Mouse (Mus musculus) kidney, postnatal 10 days (tissue): Measurements from ENCODE around the gene Pcyox1.

Experiments
- DNase-seq: peaks from one replicate; pipeline ENCODE4 v3.0.0; 2021; ENCODE audit warnings: mixed read lengths

The Pcyox1 gene

DNA sequence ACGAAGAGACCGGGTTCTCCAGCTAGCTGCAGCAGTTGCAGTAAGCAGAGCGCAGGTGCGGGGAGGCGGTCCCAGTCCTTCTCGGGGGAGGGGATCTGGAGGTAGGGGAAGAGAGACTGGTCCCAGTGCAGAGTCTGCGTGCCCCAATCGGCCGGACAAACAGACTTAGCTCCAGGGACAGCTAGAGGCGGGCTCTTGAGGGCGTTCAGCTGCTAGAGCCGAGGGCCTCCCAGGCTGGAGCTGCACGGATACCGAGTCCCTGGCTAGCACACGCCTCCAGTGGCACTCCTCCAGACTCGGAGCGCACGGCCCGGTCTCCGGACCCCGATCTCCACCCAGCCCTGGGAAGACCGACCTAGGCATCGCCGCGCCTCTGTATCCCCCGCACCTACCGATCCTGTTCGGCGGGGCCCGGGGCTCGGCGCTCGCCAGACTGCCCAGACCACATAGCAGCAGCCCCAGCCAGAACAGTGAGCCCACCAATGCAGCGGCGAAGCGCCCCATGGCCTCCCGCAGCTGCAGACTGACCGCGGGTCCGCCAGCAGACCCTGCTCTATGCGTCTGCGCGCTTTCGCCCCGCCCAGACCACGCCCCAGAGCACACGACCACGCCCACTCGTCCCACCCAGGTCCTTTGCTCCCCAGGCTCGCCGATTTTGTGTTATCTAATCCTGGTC is at the start of gene Pcyox1:
Pcyox1 (minus strand) TSS at position 574 of the 676 bp plus-strand sequence.
- DNase-seq, result peak; percentile 94

DNA sequence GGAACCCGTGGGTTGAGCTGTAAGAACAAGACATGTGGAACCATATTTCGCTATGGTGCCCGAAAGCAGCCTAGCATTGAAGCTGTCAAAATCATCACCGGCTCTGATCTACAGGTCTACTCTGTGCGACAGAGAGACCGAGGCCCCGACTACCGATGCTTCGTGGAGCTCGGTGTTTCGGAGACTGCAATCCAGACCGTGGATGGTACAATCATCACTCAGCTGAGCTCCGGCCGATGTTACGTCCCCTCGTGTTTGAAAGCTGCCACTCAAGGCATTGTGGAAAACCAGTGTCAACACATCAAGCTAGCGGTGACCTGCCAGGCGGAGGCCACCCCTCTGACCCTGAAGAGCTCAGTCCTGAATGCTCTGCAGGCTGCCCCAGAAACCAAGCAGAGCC is 48.6 kb upstream of the Pcyox1 start:
- DNase-seq, result no peak

DNA sequence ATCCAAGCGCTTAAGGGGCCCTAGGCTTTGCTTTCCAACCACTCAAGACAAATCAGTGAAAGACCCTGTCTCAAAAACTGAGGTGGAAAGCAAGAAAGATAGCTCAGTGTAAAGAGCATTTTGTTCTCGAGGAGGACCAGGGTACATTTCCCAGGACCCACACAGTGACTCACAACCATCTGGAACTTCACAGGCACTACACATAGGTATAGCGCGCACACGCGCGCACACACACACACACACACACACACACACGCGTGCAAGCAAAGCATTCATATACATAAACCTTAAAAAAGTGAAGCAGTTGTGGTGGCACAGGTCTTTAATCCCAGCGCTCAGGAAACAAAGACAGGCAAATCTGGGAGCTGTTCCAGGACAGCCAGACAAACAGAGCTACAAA is 44.6 kb upstream of the Pcyox1 start:
- no peak for DNase-seq

DNA sequence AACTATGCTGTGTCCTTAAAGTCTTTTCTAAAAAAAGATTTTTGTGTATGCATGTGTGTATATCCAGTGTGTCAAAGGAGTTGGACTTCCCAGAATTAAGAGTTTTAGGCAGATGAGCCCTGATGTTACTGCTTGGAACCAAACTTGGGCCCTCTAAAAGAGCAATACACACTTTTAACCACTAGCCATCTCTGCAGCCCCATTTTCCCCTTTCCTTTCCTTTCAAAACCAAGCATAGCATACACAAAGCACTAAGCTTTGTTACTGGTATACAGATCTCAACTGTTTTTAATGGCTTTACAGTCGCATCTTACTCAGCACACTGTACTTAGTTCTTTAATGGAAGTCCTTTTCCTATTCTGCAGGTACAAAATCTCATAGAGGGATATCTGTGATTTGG is 42.6 kb upstream of the Pcyox1 start:
- DNase-seq, result no peak

DNA sequence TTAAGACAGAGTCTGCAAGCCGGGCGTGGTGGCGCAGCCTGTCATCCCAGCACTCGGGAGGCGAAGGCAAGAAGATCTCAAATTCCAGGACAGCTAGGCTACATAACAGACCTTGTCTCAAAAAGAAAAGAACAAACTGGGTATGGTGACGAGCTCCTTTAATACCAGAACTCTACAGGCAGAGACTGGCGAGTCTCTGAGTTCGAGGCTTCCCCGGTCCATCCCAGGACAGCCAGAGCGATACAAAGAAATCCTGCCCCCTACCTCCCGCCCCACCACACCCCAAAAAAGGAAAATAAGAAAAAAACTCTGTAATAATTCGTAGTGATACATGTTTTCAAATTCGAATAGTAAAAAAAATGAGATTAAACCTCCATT is 42.2 kb upstream of the Pcyox1 start:
- no peak for DNase-seq

DNA sequence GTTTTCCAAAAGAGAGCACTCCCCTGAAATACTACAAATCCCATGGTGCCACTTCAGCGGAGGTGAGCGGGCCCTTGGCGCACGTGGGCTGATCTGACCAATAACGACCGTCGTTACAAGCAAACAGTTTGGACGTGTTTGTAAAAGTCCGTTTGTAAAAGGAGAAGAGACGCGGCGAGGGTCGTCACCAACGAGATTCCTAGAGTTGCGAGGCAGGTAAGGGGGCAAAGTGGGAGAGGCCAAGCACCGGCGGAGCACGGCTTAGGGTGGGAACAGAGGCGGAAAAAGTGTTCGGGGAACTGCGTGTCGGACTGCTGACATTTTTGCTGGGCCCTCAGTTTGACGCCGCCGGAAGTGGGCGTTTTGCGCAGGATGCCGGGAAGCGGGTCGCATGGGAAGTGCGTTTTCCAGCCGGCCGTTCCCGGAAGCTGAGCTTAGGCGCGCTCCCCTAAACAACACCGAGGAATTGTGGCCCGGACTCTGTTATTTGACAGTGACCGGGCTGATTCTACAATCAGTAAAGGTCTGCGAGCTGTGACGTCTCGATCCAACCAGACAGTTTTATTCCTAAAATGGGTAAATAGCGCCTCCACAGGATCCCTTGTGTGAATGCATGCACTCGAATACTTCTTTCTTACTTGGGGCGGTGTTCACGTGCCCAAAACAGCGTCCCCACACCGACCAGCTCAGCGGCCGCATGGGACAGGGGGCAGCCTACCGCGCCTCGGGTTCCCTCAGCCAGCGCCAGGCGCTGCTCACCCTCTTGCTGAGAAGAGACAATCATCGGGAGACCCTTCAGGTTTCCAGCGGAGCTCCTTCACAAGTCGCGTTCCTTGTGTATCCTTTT is 41.5 kb upstream of the Pcyox1 start, which contains the start of gene C87436:
C87436 (plus strand) TSS at position 103 of the 847 bp plus-strand sequence.
- peak; percentile 97 for DNase-seq

DNA sequence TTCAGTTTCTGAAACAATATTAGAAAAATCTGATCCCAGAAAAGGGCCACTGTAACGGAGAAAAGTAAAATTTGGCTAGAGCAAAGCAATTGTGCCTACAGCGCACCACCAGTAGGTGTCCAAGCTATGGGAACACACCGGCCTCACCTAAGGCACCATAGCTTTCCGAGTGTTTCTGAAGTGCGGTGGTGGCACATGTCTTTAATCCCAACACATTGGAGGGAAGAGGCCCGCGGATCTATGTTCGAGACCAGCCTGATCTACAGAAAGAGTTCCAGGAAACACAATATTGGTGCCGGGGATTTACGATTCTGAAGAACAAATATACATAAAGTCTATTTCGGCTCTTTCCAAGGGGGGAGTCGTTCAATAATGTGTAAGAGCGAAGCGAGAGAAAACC is 40.8 kb upstream of the Pcyox1 start:
- DNase-seq, result peak; percentile 70

DNA sequence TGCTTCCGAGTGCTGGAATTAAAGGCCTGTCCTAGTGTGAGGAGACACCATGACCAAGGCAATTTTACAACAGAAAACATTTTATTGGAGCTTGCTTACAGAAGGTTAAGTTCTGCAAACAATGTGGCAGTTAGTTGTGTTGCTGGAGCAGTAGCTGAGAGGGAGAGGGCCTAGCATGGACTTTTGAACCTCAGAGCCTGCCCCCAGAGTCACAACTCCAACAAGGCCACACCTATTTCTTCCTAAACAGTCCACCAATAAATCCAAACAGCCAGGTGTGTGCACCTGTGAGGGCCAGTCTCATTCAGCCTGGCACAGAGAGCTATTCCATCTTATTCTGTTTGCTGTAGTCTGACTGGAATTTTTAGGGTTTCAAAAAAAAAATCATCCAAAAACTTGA is 36.7 kb upstream of the Pcyox1 start:
- DNase-seq, result no peak

DNA sequence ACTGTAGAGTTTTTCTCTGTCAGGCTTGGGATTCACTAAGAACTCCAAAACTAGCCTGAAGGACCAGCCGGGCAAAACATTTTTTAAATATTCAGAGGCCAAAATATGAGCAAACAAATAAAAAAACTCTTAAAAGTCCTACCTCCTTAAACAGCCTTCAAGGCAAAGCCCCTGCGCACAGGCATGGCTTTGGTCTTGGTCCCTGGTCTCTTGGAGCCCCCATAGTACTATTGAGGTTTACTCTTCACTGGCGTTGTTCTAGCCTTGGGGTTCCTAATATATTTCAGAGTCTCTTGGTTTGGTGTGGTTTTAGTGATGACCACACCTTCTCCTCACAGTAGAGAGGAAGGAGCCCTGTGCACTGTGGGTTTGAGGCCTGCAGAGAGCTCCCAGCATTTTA is 34.6 kb upstream of the Pcyox1 start:
- DNase-seq, result no peak

DNA sequence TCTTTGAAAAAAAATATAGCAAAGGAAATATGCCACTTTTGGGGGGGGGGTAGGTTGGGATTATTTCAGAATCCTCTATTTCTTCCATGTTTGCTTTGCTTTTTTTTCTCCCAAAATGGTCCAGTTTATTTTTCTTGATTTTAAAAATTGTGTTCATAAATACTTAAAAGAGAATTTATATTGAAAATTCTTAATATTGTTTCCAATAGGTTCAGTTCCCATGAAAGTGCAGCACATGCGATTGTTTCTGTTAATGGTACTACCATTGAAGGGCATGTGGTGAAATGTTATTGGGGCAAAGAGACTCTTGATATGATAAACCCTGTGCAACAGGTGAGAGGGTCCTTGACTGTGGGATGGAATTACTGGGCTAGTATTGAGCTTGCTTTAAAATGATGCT is 29.4 kb upstream of the Pcyox1 start, which contains the start of gene Gm44790:
Gm44790 (plus strand) TSS at position 301 of the 400 bp plus-strand sequence.
- no peak for DNase-seq

DNA sequence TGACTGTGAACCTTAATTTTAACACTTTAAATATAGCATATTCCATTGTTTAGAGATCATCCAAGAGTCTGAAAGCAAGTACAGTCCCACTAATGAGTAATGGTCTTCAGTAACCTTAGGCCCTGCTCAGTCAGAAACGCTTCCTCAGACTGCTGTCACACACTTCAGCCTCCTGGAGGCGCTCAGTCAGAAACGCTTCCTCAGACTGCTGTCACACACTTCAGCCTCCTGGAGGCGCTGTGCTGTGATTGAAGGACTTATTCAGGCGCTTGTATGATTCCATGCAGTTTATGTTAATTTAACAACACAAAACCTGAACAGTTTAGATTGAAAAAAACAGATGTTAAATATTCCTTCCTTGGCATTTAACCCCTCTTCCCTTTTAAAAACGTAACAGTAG is 23.5 kb upstream of the Pcyox1 start:
- DNase-seq, result no peak

DNA sequence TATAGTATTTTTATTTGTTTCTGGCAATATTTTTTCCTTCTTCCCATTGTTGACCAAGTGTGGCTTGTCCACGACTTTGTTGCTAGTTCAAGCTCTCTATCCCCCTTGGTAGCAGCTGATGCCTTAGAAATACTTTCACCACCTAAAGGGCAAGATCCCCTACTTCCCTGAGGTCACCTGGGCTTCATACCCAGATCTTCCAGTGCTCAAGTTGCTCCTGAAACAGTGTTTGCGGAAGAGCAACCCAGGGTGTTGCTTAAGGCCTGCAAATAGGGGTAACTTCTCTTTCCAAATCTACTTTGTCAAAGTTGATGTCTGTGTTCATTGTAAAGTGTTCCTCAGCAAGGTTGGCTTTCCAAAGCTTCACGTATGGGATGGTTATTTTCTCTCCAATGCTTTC is 22.3 kb upstream of the Pcyox1 start:
- no peak for DNase-seq

DNA sequence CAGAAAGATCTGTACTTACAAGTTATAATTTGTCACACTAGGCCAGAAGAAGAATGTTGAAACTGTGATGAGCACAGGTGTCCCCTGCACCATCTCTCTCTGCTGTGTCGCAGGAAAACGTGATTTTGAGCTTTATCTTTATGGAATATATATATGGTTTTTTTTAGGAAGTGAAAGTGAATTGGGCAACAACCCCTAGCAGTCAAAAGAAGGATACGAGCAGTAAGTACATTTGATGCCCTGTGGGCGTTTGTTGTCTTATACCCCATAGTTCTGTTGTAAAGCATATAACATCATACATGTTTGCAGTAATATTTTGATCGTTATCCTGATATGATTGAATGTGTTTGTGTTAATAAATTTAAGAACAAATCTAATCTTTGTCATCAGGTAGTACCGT is 21.8 kb upstream of the Pcyox1 start:
- no peak for DNase-seq

DNA sequence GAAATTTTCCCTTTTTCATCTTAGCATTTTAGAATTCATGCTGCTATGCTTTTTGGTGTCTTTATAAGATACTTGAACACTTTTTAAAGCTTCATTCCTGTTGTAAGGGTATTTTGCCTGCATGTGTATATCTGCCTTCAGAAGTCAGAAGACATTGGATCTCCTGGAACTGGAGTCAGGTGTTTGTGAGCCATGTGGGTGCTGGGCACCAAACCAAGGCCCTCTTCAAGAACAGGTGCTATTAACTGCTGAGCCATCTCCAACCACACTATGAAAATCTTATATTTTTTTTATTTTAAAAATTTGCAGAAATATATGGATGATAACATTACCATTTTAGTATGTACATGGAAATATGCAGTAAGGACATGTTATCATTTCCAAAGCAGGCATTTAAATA is 9.4 kb upstream of the Pcyox1 start:
- DNase-seq, result no peak

DNA sequence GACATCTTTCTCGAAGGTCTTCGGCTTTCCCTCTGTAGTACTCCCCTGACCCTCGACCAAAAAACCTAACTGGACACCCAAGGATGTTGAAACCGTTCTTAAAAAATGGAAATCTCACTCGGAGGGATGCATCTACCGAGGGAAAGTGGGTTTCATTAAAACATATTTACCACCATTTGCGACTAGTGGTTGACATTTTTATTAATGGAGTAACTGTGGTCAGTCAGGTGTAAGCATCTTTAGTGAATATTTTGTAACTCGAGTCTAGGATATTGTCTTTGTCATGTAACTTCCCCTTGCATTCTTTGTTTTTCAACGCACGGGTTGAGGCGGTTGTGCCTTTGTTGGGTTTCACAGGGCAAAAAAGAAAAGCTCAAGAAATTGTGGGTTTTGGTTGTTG is 8.0 kb upstream of the Pcyox1 start:
- no peak for DNase-seq

DNA sequence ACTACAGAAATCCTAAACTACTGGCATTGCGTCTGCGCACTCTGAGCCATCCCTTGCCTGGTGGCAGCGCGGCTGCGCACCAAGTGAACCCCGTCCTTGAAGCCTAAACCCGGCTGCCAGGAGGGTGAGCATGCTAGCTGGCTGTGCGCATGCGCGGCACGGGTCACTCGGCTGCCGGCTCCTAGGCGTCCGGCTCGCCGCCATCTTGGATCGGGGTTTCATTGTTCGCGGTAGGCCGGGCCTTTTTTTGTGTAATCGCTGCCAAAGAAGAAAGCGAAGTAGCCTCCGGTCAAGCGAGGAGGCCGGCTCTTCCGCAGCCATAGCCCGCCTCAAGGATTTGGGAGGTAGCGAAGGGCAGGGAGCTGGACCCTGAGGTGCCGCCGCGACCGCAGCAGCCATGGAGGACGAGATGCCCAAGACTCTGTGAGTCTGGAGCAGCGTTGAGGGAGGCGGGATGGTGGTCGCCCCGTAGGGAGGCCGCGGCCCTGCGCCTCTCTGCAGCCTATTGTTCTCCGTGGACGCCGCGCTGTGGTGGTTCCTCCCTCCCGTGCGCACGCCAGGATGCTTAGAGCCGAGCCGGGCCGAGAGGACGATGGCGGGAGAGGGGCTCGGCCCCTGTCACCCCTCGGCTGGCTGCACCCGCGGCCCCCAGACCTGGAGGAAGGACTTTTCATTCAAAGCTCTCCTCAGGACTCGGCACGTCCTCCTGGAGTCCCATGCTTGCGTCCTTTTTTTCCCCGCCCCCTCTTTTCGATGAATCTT is 7.3 kb upstream of the Pcyox1 start, which contains the start of gene Tia1:
Tia1 (plus strand) TSS at position 120 of the 762 bp plus-strand sequence.
- DNase-seq, result peak; percentile 98

DNA sequence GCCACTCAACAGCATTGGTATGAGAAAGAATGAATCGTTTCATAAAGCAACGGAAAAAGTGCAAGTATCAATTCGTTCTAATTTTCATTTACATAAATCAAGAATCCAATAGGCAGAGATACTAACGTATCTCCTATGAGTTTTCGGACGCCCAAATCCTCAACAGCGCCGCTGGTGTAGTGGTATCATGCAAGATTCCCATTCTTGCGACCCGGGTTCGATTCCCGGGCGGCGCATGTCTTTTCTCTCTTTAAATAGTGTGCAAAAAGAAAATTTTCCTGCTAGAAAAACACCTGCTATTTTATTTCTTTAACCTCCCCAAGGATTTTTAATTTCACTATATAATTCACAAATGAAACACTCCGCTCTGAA is 6.8 kb upstream of the Pcyox1 start:
- DNase-seq, result peak; percentile 91

DNA sequence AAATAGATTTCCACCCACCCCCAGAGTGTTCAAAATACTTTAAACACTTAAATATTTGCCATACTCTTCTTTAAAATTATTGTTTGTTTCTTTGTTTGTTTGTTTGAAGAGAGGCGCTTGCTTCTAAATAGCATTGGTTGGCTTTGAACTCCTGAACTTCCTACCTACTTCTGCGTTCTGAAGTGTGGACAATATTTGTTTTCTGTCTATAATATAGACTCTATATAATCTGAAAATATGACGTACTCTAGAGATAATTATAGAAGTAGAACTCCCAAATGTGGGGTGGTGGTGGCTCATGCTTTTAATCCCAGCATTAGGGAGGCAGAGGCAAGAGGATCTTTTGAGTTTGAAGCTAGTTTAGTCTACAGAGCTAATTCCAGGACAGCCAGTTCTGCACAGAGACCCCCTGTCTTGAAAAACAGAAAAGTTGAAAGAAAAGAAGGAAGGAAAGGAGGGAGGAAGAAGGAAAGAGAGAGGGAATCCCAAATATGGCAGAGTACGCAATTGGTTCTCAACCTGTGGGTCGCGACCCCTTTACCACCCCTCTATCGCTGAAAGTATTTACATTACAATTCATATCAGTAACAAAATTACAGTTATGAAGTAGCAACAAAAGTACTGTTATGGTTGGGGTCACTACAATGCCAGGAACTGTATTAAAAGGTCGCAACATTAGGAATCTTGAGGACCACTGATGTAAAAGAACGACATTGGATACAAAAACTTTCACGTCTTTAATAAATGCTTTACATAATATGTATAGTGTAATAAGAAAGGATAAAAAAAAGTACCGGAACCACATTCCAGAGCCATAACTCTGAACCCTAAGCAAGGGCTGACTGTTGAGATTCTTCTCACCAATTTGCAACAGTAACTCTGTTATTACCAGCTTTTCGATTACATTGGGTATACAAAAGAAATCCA is 6.0 kb upstream of the Pcyox1 start:
- no peak for DNase-seq

DNA sequence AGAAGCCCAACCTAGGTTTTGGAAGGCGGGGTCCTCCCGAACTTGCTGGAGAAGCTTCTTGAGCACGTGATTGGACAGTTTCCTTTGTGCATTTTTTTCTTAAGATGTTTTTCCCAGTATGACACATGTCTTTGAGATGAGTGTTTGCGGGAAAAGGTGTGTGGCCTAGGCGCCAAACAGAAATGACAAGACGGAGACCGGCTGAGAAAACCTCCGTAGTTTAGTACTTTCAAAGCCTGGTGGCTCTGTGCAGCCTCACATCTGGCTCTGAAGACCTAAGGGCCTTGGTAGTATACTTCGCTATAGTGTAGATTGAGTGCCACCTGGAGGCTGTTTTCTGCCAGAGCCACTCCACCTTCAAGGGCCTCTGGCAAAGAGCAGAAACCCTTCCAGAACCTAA is 4.0 kb upstream of the Pcyox1 start:
- peak; percentile 87 for DNase-seq

DNA sequence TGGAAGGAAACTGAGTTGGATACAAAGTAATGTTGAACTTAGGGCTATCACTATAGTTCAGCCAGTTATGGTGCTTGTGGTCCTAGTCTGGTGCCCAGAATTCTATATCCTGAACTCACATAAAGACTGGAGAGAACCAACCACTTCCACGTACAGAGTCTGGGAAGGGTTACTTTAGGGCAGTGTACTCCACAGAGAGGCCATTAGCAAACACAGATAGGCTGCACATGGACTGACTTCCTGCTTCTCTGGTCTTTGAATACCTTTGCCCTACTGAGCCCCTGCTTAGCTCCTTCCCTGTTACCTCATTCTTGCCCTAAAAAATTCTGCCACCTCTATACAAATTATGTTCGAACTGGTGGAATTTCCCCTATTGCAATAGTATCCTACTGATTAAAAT is 3.0 kb upstream of the Pcyox1 start:
- no peak for DNase-seq

DNA sequence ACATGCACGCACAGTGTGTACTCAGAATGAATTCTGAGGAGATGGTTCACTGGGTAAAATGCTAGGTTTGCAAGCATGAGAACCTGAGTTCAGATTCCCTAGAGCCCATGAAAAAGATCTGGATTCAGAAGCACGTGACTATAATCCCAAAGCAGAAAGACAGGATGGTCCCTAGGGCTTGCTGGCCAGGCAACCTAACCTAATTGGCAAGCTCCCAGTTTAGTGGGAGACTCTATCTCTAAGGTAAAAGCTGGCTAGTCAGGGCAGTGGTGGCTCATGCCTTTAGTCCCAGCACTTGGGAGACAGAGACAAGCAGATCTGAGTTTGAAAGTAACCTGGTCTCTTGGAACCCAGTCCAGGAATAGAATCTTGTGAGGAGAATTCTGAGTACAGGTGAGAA is 2.0 kb upstream of the Pcyox1 start:
- DNase-seq, result no peak

DNA sequence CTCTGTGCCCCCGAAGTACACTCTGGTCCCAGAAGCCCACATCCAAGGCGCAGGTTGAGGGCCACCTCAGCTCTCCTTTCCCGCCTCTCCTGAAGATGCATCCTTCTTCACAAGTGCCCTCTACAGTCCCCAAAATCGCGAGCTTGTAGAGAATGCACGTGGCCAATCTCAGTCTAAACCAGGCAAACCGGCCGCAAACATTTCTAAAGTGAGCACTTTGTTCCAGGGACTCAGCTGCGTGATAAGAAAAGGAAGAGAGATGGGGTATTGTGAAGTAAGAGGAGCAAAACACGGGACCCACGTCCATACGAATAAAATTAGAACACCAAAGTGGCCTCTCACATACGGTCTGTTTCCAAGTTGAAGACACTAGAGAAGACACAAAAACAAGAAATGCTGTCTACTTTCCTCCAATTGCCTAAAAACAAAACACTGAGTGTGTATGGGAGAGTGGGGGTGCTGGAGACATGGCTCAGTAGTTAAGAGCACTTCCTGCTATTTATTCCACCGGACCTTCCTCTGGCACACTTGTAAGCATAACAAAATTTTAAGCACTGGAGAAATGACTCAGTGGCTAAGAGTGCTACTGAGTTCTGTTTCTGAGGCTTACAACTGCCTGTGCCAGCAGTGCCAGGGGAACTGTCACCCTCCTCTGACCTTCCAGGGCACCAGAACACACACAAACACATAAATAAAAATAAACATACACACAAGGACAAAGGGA is 465 bp upstream of the Pcyox1 start:
- no peak for DNase-seq
